Mouse (Mus musculus) CH12.LX (cell line): ENCODE measurements around the gene Rtn4ip1. TPM values are rescaled to one million over a fixed set of nuclear protein-coding genes. Genes with fewer than 3 reads are reported as not detected.
A peak's percentile ranks its signal among the peaks of the same experiment; 100 is the strongest.

Source experiments
- DNase-seq: peaks from one replicate; pipeline ENCODE4 v3.0.0-alpha.2; 2013; ENCODE audit errors: extremely low read depth
- H3K27ac ChIP-seq: 2 replicates; pipeline ENCODE4 v1.5.1; 2012; ENCODE audit warnings: low read depth, mild to moderate bottlenecking, control low read depth, moderate library complexity; ENCODE audit not compliant: insufficient read depth
- H3K27me3 ChIP-seq: replicated peaks from 2 replicates; pipeline ENCODE3; 2012; ENCODE audit warnings: inconsistent platforms
- H3K36me3 ChIP-seq, 2 experiments: replicated peaks in 1 of 2; 2 replicates each; pipeline versions ENCODE3 to v1.6.1; 2012; ENCODE audit warnings: inconsistent platforms in 1 of 2, low read length in 1 of 2, mild to moderate bottlenecking in 1 of 2, mixed read lengths in 1 of 2, moderate library complexity in 1 of 2; ENCODE audit not compliant: control insufficient read depth in 1 of 2, insufficient read depth in 1 of 2
- H3K4me1 ChIP-seq, 2 experiments: 2 replicates each; pipeline ENCODE4 v1.6.1; 2012; ENCODE audit warnings: inconsistent platforms in 1 of 2, moderate library complexity in 1 of 2; ENCODE audit not compliant: insufficient read depth in 2 of 2, control insufficient read depth in 1 of 2
- H3K4me2 ChIP-seq: 2 replicates; pipeline ENCODE4 v1.6.1; 2012; ENCODE audit warnings: low read depth, mild to moderate bottlenecking, control low read depth; ENCODE audit not compliant: poor library complexity, insufficient read depth, severe bottlenecking
- H3K4me3 ChIP-seq, 3 experiments: fragments of 150-350 bp in 1 of 3; sonication (generic) in 1 of 3; replicated peaks in 1 of 3; 2 replicates each; pipeline versions ENCODE3 to v1.5.1; 2011 to 2012; ENCODE audit warnings: low read depth in 2 of 3, low read length in 2 of 3, mild to moderate bottlenecking in 2 of 3, moderate library complexity in 2 of 3, control low read depth in 1 of 3, improper control_type of control experiment in 1 of 3, inconsistent platforms in 1 of 3, mixed read lengths in 1 of 3; ENCODE audit not compliant: poor library complexity in 1 of 3
- H3K79me2 ChIP-seq: replicated peaks from 2 replicates; pipeline ENCODE4 v1.6.1; 2012; ENCODE audit warnings: mild to moderate bottlenecking, moderate library complexity; ENCODE audit not compliant: control insufficient read depth, poor library complexity, insufficient read depth, severe bottlenecking; ENCODE audit errors: extremely low read depth
- H3K9ac ChIP-seq: 2 replicates; pipeline ENCODE4 v1.6.1; 2012; ENCODE audit warnings: low read depth, mild to moderate bottlenecking, control low read depth, moderate library complexity; ENCODE audit not compliant: insufficient read depth
- H3K9me3 ChIP-seq: replicated peaks from 2 replicates; pipeline ENCODE3; 2012; ENCODE audit warnings: low read length, inconsistent platforms, mixed read lengths
- BHLHE40 ChIP-seq: IDR thresholded peaks from 2 replicates; pipeline ENCODE4 v1.6.1; 2011; ENCODE audit warnings: mild to moderate bottlenecking, low read depth, low read length, improper control_type of control experiment
- CHD2 ChIP-seq: IDR thresholded peaks from 2 replicates; pipeline ENCODE4 v1.6.1; 2011; ENCODE audit warnings: low read length, improper control_type of control experiment
- CTCF ChIP-seq, 2 experiments: IDR thresholded peaks in 1 of 2; conservative IDR thresholded peaks in 1 of 2; 2 replicates each; pipeline ENCODE4 v1.5.1; 2011 to 2012; ENCODE audit warnings: low read depth in 2 of 2, low read length in 2 of 2, improper control_type of control experiment in 1 of 2, inconsistent platforms in 1 of 2, mild to moderate bottlenecking in 1 of 2, moderate library complexity in 1 of 2
- E2F4 ChIP-seq: IDR thresholded peaks from 2 replicates; pipeline ENCODE4 v1.6.1; 2011; ENCODE audit warnings: low read depth, low read length, improper control_type of control experiment; ENCODE audit not compliant: insufficient replicate concordance
- EP300 ChIP-seq: IDR thresholded peaks from 2 replicates; pipeline ENCODE4 v1.6.1; 2011; ENCODE audit warnings: low read length, improper control_type of control experiment
- ETS1 ChIP-seq: conservative IDR thresholded peaks from 2 replicates; pipeline ENCODE4 v1.6.1; 2012; ENCODE audit warnings: low read depth, mild to moderate bottlenecking, inconsistent platforms, low read length, improper control_type of control experiment, moderate library complexity
- GABPA ChIP-seq: IDR thresholded peaks from 2 replicates; pipeline ENCODE4 v1.6.1; 2012; ENCODE audit warnings: low read depth, low read length, improper control_type of control experiment, inconsistent platforms; ENCODE audit not compliant: insufficient replicate concordance
- HCFC1 ChIP-seq: IDR thresholded peaks from 2 replicates; pipeline ENCODE4 v1.6.1; 2012; ENCODE audit warnings: low read depth, mild to moderate bottlenecking, inconsistent platforms, low read length, improper control_type of control experiment
- IRF4 ChIP-seq: IDR thresholded peaks from 2 replicates; pipeline ENCODE4 v1.6.1; 2014; ENCODE audit warnings: low read depth, mild to moderate bottlenecking, inconsistent platforms, low read length, improper control_type of control experiment
- JUN ChIP-seq: IDR thresholded peaks from 2 replicates; pipeline ENCODE4 v1.6.1; 2011; ENCODE audit warnings: low read depth, mild to moderate bottlenecking, low read length, improper control_type of control experiment, moderate library complexity; ENCODE audit not compliant: insufficient read depth
- JUND ChIP-seq: conservative IDR thresholded peaks from 2 replicates; pipeline ENCODE4 v1.6.1; 2011; ENCODE audit warnings: low read depth, low read length, improper control_type of control experiment
- KAT2A ChIP-seq: IDR thresholded peaks from 2 replicates; pipeline ENCODE4 v1.6.1; 2012; ENCODE audit warnings: low read length, improper control_type of control experiment, inconsistent platforms; ENCODE audit not compliant: insufficient replicate concordance
- MAFK ChIP-seq: IDR thresholded peaks from 2 replicates; pipeline ENCODE4 v1.6.1; 2011; ENCODE audit warnings: low read length, improper control_type of control experiment; ENCODE audit not compliant: insufficient replicate concordance
- MAX ChIP-seq: IDR thresholded peaks from 2 replicates; pipeline ENCODE4 v1.6.1; 2011; ENCODE audit warnings: low read length, improper control_type of control experiment
- MEF2A ChIP-seq: IDR thresholded peaks from 2 replicates; pipeline ENCODE4 v1.6.1; 2014; ENCODE audit warnings: low read depth, mild to moderate bottlenecking, inconsistent platforms, low read length, improper control_type of control experiment, borderline replicate concordance
- MXI1 ChIP-seq: IDR thresholded peaks from 2 replicates; pipeline ENCODE4 v1.6.1; 2011; ENCODE audit warnings: mild to moderate bottlenecking, low read depth, low read length, improper control_type of control experiment
- MYC ChIP-seq: IDR thresholded peaks from 2 replicates; pipeline ENCODE4 v1.6.1; 2011; ENCODE audit warnings: low read depth, mild to moderate bottlenecking, improper control_type of control experiment, low read length
- NELFE ChIP-seq: IDR thresholded peaks from 2 replicates; pipeline ENCODE4 v1.6.1; 2011; ENCODE audit warnings: low read depth, low read length, improper control_type of control experiment
- NRF1 ChIP-seq: IDR thresholded peaks from 2 replicates; pipeline ENCODE4 v1.6.1; 2014; ENCODE audit warnings: low read depth, mild to moderate bottlenecking, inconsistent platforms, low read length, improper control_type of control experiment, moderate library complexity
- POLR2A ChIP-seq: IDR thresholded peaks from 2 replicates; pipeline ENCODE4 v1.6.1; 2011; ENCODE audit warnings: low read depth, mild to moderate bottlenecking, improper control_type of control experiment, low read length
- POLR2AphosphoS2 ChIP-seq: IDR thresholded peaks from 2 replicates; pipeline ENCODE4 v1.6.1; 2011; ENCODE audit warnings: low read depth, low read length, improper control_type of control experiment
- RCOR1 ChIP-seq: conservative IDR thresholded peaks from 2 replicates; pipeline ENCODE4 v1.6.1; 2012; ENCODE audit warnings: low read depth, mild to moderate bottlenecking, inconsistent platforms, low read length, improper control_type of control experiment
- SIN3A ChIP-seq: IDR thresholded peaks from 2 replicates; pipeline ENCODE4 v1.6.1; 2012; ENCODE audit warnings: low read length, improper control_type of control experiment, inconsistent platforms
- SMC3 ChIP-seq: IDR thresholded peaks from 2 replicates; pipeline ENCODE4 v1.6.1; 2011; ENCODE audit warnings: low read depth, low read length, improper control_type of control experiment
- TBP ChIP-seq: conservative IDR thresholded peaks from 2 replicates; pipeline ENCODE4 v1.6.1; 2011; ENCODE audit warnings: low read depth, low read length, improper control_type of control experiment
- USF1 ChIP-seq: IDR thresholded peaks from 2 replicates; pipeline ENCODE4 v1.6.1; 2014; ENCODE audit warnings: low read depth, mild to moderate bottlenecking, inconsistent platforms, low read length, improper control_type of control experiment
- USF2 ChIP-seq: conservative IDR thresholded peaks from 2 replicates; pipeline ENCODE4 v1.6.1; 2011; ENCODE audit warnings: low read depth, low read length, improper control_type of control experiment
- ZMIZ1 ChIP-seq: IDR thresholded peaks from 2 replicates; pipeline ENCODE4 v1.6.1; 2012; ENCODE audit warnings: low read depth, mild to moderate bottlenecking, inconsistent platforms, low read length, improper control_type of control experiment
- ZNF384 ChIP-seq: IDR thresholded peaks from 2 replicates; pipeline ENCODE4 v1.6.1; 2012; ENCODE audit warnings: low read depth, low read length, improper control_type of control experiment, inconsistent platforms
- dilution Hi-C: fragments of 300-500 bp; cut with MboI; formaldehyde crosslinking; loops from 2 replicates; pipeline ENCODE4 v1.14.3; 2020; ENCODE audit warnings: low sequenced_read_pairs; ENCODE audit not compliant: extremely low pct_unique_long_range_greater_than_20kb, extremely low pct_ligation_motif_present
- in situ Hi-C: fragments of 300-500 bp; cut with MboI; formaldehyde crosslinking; loops from 3 replicates; pipeline ENCODE4 v1.14.3; 2019; ENCODE audit warnings: low sequenced_read_pairs, low pct_ligation_motif_present, low pct_unique_long_range_greater_than_20kb, mixed read lengths
- polyA plus RNA-seq: library from polyadenylated mRNA; unstranded; fragments of >175 nt; gene quantifications from 2 replicates; pipeline ENCODE4 v1.2.1, GENCODE M21; 2012; ENCODE audit warnings: low read depth; ENCODE audit not compliant: insufficient read length
- total RNA-seq, 2 experiments: library from RNA; depleted of rRNA; stranded (reverse); fragments of 300-350 nt in 1 of 2; fragments of >200 nt in 1 of 2; gene quantifications; 2 replicates each; pipeline ENCODE4 v1.2.3; 2012 to 2014

Gene Rtn4ip1
- total and polyA plus RNA-seq, 3 experiments, result 11.5 to 68.3 (median 24.7) TPM

DNA sequence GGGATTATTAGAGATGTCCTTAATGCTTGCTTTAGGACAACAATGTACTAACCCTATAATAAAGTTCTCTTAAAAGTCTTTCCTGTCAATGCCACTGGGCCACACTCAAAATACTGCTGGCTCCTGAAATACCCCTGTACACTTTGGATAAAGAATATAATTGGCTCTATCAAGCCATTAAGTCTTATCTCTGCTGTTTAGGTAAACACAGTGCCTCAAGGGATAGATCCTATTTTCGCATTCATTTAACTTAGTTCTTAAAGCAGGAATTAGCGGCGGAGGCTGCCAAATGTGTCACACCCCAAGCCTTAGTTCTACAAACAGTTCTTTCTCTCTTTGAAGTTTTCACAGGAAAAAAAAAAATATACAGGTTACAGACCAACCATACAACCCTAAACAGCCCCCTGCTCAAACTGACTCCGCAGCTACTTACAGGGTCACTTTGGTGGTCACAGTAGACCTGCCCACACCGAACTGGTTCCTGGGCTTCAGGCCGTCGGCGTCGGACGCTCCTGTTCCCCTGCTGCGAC, 101.5 kb downstream of the Rtn4ip1 start:
- Histone ChIP-seq H3K27ac (peak overlapping the region; percentile 14; the same call in 1 of the 2 replicates), H3K79me2 (no peaks in the 10 kb centered on the region), H3K4me1 (peaks cover 2 to 18% of the 10 kb centered on the region in 2 experiments), H3K27me3 (no peaks in the 10 kb centered on the region), H3K4me2 (peak overlapping the region; percentile 88), H3K9ac (peak overlapping the region; percentile 70), H3K9me3 (no peaks in the 10 kb centered on the region), H3K4me3 (peak overlapping the region; percentile 46 to 89 (median 80)), H3K36me3 (peaks cover 3 to 8% of the 10 kb centered on the region in 2 experiments)
- TF ChIP-seq HCFC1 (no peak), TBP (no peak), USF2 (no peak), JUN (no peak), IRF4 (no peak), SMC3 (no peak), POLR2AphosphoS2 (no peak), USF1 (no peak), NRF1 (no peak), E2F4 (no peak), KAT2A (no peak), SIN3A (no peak)
- in situ Hi-C loops (no loop called here), dilution Hi-C loops (no loop called here)
- no peak for DNase-seq

DNA sequence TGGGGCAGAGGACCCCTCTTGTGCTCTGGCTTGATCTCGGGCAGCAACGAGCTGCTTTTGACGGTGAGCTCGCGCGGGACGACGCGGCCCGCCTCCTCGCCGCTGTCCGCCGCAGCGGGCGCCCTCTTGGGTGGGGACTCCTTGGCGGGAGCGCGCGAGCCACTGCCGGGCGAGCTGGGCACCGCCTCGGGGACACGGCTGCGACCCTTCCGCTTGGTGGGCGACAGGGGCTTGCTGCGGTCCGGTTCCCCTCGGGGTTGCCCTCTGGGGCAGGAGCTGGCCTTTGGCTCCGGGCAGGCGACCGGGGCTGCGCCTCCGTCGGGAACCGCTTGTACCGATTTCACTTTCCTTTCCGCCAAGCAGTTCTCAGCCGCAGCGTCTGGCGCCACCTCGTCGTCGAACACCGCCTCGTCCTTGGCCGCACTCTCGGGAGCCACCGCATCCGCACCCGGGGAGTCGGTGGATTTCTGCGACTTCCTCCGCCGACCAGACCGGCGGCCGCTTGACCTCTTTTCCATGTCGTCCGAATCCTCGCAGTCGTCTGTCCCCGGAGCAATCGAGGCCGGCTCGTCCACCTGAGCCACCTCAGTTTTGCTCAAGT, 102.0 kb downstream of the Rtn4ip1 start:
- Histone ChIP-seq H3K27me3 (no peaks in the 10 kb centered on the region), H3K79me2 (no peaks in the 10 kb centered on the region), H3K4me2 (peak overlapping the region; percentile 88), H3K4me1 (peaks cover 0 to 12% of the 10 kb centered on the region in 2 experiments; a peak in 2 of 4 replicates), H3K4me3 (peak overlapping the region; percentile 46 to 89 (median 80)), H3K36me3 (peaks cover 0 to 2% of the 10 kb centered on the region in 2 experiments), H3K9ac (peak overlapping the region; percentile 70), H3K9me3 (no peaks in the 10 kb centered on the region), H3K27ac (peak overlapping the region; percentile 14; the same call in 1 of the 2 replicates)
- DNase-seq, result peak; percentile 51
- in situ Hi-C loops (no loop called here), dilution Hi-C loops (no loop called here)
- TF ChIP-seq RCOR1, result no peak
- no peak for TF ChIP-seq USF1
- no peak for TF ChIP-seq CHD2
- no peak; the same call in 1 of the 2 replicates for TF ChIP-seq MEF2A
- TF ChIP-seq E2F4, result no peak
- TF ChIP-seq JUND, result no peak
- no peak for TF ChIP-seq ETS1
- no peak for TF ChIP-seq POLR2A
- no peak for TF ChIP-seq SIN3A
- peak in 1 of 2 experiments; percentile 61; a peak in 2 of 4 replicates for TF ChIP-seq CTCF (conservative IDR thresholded peaks at IDR 0.05 in 1 of 2, IDR thresholded peaks at IDR 0.05 in 1 of 2; ENCODE audit: low read depth in 2 of 2, low read length in 2 of 2)
- 0 out of 2 replicates have a peak, but pooled peaks have one; percentile 14 for TF ChIP-seq BHLHE40
- TF ChIP-seq MYC, result no peak
- TF ChIP-seq IRF4, result peak; percentile 61
- TF ChIP-seq USF2, result no peak
- no peak for TF ChIP-seq NRF1
- no peak for TF ChIP-seq POLR2AphosphoS2
- peak; percentile 60 for TF ChIP-seq SMC3
- TF ChIP-seq KAT2A, result no peak
- TF ChIP-seq ZMIZ1, result no peak
- no peak for TF ChIP-seq TBP
- TF ChIP-seq ZNF384, result no peak
- no peak; the same call in 1 of the 2 replicates for TF ChIP-seq MXI1
- TF ChIP-seq EP300, result no peak
- 0 out of 2 replicates have a peak, but pooled peaks have one; percentile 14 for TF ChIP-seq MAFK
- no peak for TF ChIP-seq GABPA
- TF ChIP-seq MAX, result peak; percentile 36; the same call in 1 of the 2 replicates
- 0 out of 2 replicates have a peak, but pooled peaks have one; percentile 14 for TF ChIP-seq NELFE
